Mouse (Mus musculus) B cell, adult 2 months (primary cell): Measurements from ENCODE around the gene Trappc13.
"Not testable (repeated sequence)": the region's sequence is repeated elsewhere in the genome, so short reads cannot be mapped to it uniquely, and the experiment has no call there.

Experiments used
- DNase-seq, 2 experiments: peaks; one replicate each; pipeline ENCODE4 v3.0.0; 2022

Trappc13 gene

DNA sequence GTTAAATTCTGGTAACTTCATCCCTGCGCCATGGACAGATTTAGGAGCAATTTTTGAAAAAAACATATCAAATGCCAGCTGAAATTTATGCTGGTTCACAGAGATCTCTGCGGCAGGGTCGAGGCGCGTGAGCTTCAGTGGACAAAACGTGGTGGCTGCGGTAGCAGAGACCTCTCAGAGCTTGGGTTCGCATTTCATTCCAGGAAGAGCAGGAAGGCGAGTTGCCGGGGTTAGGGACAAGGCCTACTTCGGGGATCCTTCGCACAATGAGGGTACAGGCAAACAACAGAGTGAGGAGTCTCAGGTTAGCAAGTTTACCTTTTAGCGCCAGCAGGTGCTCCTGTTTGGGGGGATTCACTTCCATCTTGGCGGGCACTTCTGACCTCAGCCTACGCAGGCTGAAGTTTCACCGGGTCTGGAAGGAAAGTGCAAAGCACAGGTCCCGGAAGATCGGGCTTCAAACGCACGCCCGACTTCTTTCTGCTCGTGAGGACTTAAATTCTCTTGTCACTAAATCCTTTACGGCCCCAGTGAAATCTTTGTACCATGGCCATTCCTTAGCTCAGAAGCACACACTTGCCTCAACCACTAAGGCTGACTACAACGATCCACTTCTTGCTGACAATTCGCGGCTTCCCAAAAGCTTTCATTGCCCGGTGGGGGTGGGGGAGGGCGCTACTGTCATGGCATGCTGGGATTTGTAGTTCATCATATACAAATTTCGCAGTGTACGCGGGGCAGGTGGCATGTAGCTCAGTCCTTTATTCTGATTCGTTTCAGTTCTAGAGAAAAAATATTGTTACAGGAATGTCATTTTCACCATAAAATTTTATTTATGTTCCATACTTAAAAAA, at the start of gene Trappc13:
Gene Trappc13 (minus strand): TSS at position 674 of the 854 bp plus-strand sequence.
- DNase-seq: peak in 1 of 2 experiments; percentile 84

DNA sequence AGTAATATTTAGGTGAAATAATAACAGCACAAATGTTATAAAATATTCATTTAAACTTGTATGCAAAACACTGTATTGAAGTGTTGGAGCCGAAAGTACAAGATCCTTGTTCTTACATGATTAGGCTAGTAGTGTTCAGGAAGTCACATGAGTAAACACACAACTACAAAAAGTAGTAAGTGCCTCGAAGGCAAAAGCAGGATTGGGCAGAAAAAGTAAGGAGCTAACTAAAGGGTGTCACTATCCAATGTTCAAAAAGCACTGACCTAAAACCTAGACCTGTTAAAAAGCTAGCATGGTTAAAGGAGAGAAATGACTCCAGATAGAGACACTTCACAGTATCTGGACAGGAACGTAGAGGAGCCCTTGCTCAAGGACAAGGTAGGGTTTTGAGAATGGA, 49.2 kb upstream of the Trappc13 start:
- DNase-seq: no peak

- no peak for DNase-seq
These were observed 26.0 kb upstream of the Trappc13 start for GRCm38 (mm10) chr13:104204313-104204712.

- DNase-seq: not testable (repeated sequence)
These were observed 17.6 kb upstream of the Trappc13 start for GRCm38 (mm10) chr13:104195891-104196290.

GRCm38 (mm10) chr13:104187357-104187756, 9.1 kb upstream of the Trappc13 start:
- DNase-seq: no peak

DNA sequence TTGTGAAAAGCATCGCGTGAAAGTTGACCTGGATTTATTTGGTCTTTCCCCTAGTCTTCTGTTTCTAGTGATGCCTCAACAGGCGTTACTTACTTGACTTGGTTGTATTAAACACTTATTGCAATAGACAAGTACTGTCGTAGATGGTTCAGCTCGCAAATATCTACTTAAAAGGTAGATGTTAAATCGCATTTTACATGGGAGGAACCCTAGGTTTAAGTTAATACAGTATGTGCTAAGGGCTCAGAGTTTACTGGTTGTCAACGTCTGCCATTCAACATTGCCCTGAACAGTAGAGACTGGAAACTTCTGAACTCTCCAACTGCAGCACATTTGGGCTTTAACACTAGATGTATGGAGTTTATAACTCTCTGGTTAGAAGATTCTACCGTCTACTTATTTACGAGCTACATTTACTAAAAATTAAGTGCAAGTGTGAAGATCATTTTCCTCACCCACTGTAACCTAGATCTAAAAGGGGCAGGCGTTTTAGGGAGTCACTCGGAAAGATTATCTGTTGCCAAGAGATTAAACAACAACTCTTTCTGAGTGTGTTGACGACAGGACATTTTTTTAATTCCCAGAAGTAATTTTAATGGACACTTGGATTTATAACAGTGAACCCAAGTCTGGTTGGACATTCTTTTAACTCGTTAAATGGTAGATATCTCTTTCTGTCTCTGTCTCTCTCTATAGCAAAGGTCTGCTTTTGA, 1.1 kb upstream of the Trappc13 start:
- DNase-seq: no peak

- peak; percentile 91 to 92 for DNase-seq
These were observed 417 bp upstream of the Trappc13 start, which contains the start of gene Trim23 for GRCm38 (mm10) chr13:104178650-104179121. Trim23 (plus strand) TSS chr13:104178797.

GRCm38 (mm10) chr13:104176874-104177273, 1.4 kb downstream of the Trappc13 start:
- no peak for DNase-seq

- no peak for DNase-seq
These were observed 5.8 kb downstream of the Trappc13 start for GRCm38 (mm10) chr13:104172498-104172897.

DNA sequence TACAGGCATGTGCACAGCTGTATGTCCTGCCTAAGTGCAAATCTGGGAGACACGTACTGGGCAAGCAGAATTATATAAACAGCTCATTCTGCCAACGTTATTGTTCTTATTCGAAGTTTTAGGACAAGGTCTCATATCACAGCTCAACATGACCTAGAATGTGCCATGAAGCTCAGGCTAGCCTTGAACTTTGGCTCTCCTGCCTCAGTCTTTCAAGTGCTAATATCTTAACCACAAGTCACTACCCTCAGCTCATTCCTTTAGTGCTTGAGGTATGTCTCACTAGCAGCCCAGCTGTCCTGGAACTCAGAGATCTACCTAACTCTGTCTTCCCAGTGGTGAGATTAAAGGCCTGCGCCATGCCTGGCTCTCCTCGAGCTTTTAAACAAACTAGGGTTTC, 6.6 kb downstream of the Trappc13 start:
- no peak for DNase-seq

DNA sequence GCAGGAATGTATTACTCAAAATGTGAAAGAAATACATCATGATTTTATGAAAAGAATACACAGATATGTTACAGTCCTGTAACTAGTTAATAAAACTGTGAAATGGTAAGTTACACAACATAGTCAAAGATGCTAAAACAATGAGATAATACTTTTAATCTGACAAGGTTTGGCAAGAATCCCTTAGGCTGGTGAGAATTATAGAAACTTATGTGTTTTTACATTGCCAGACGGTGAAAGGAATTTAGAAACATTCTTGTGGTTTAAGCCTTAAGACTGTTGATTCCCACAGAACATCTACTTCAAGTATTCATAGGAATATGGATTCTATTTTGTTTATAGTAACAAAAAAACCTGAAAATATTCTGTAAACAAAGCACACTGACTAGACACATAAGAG, 22.6 kb downstream of the Trappc13 start:
- no peak for DNase-seq

DNA sequence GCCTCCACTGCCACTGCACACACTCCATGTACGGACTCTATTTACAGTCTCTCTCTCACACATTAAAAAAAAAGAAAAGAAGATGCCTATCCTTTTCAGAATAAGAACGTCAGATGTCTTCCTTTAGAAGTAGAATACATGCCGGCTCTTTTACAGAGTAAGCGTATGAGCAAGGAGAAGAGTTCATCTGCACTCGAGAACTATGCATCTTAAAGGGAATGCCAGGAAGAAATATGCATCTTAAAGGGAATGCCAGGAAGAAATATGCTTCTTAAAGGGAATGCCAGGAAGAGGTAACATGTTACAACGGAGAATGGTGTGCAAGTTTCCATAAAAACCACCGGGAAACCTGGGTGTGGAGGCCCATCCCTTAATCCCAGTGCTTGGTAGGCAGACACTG, 23.2 kb downstream of the Trappc13 start:
- DNase-seq: no peak

- DNase-seq: no peak
These were observed 24.1 kb downstream of the Trappc13 start for GRCm38 (mm10) chr13:104154180-104154579.

- no peak for DNase-seq
These were observed 32.6 kb downstream of the Trappc13 start for GRCm38 (mm10) chr13:104145646-104146045.

- no peak for DNase-seq
These were observed 33.4 kb downstream of the Trappc13 start for GRCm38 (mm10) chr13:104144871-104145270.

DNA sequence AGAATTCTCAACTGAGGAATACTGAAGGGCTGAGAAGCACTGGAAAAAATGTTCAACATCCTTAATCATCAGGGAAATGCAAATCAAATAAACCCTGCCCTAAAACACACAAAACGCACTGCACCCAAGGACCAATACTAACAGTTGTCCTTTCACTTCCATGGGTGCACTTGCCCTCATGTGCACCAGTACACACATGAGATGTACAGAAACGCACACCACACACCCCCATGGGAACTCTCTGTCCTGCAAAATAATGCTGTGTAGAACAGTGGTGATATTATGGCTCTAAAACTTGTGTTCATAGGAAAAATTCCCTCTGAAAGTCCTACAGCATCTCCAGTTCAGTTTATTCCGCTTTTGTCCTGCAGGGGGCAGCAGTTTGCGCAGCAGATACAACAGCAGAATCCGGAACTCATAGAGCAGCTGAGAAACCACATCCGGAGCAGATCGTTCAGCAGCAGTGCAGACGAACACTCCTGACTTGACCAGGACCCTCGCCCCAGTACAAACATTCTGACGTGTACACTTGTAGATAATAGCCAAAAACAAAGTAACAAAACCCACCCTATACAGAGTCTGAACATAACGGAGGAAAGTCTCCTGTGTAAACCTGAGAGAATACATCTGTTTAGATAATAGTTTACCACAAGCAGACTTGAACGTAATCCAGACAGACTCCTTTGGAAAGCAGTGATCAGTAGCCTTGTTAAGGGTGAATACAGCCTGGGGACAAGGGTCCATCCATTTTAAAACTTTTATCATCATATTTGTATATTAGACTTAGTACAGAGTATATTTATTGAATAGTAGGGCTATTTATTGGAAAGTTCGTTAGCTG, 38.7 kb downstream of the Trappc13 start:
- peak; percentile 87 to 89 for DNase-seq

- DNase-seq: no peak
These were observed 43.7 kb downstream of the Trappc13 start for GRCm38 (mm10) chr13:104134510-104135085.

DNA sequence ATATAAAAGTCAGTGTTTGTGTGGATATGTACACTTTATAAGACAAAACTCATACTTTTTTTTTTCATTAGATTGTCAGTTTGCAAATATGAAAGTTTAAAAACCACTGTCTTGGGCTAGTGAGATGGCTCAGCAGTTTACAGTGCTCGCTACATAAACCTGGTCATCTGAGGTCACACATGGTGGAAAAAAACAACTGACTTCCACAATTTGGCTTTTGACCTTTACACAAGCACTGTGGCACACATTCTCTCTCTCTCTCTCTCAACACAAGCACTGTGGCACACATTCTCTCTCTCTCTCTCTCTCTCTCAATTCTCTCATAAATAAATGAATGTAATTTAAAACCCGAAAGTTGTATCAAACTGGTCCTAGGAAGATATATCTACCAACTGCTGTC, 45.7 kb downstream of the Trappc13 start:
- DNase-seq: no peak

- DNase-seq: no peak
These were observed 54.4 kb downstream of the Trappc13 start for GRCm38 (mm10) chr13:104123662-104124381.

DNA sequence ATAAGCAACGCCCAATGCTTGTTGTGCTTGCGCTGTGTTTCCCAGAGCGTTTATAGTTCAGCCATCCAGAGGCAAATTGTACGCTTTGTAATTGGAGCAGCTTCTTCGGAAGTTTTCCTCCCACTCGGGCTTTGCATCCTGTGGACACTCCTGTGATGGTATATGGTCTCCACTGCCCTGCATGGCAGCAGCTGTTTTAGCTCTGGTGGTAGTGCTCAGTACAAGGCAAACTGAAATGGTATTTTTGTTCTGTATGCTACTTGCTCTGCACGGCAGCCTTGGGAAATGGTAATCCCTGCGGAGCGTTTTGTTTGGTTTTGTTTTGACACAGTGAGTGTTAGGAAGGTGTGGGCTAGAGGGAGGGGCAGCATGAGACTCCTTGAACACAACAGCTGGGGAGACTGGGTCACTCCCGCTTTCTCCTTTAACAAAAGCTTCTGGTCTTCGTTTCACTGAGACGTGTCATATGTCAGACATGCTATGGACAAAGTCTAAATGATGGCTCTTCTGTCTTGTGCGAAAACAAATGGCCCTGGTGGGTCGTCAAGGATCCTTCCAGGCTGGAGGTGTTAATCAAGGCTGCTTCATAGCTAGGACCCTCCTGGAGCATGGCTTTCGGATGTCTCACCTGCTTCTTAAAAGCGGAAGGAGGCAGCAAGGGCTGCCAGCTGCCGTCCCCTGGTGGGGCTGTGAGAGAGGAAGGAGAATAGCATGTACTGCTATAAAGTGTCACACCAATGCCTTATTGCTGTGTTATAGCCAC, 56.0 kb downstream of the Trappc13 start:
- DNase-seq: no peak

- no peak for DNase-seq
These were observed 63.4 kb downstream of the Trappc13 start for GRCm38 (mm10) chr13:104114827-104115226.
